Mouse (Mus musculus): ENCODE measurements at regions not wholly inside any gene's neighbourhood (a gene's known extent, or its start where the extent isn't known, plus 50 kb on each side); places are given as distances from the start of the nearest gene placed in this dataset.

- ATAC-seq (ENCODE audit: low TSS enrichment): no peak
Measured at GRCm38 (mm10) chr12:11518379-11518778, 62.5 kb downstream of the Rad51ap2 start.

GRCm38 (mm10) chr12:11562891-11563290 lies 107.0 kb downstream of the Rad51ap2 start:
- no peak for ATAC-seq (ENCODE audit: low TSS enrichment)

GRCm38 (mm10) chr12:11570160-11570559 lies 114.3 kb downstream of the Rad51ap2 start:
- ATAC-seq (ENCODE audit: low TSS enrichment): no peak

GRCm38 (mm10) chr12:11603946-11604345 lies 148.1 kb downstream of the Rad51ap2 start:
- ATAC-seq (ENCODE audit: low TSS enrichment): peak; percentile 97

GRCm38 (mm10) chr12:11608733-11609132 lies 152.9 kb downstream of the Rad51ap2 start:
- ATAC-seq (ENCODE audit: low TSS enrichment): no peak

GRCm38 (mm10) chr12:11611656-11612055 lies 155.8 kb downstream of the Rad51ap2 start:
- ATAC-seq (ENCODE audit: low TSS enrichment): peak; percentile 99

GRCm38 (mm10) chr12:11615237-11615636 lies 159.4 kb downstream of the Rad51ap2 start:
- ATAC-seq (ENCODE audit: low TSS enrichment): no peak

GRCm38 (mm10) chr12:11623561-11623960 lies 167.7 kb downstream of the Rad51ap2 start:
- ATAC-seq (ENCODE audit: low TSS enrichment): no peak

GRCm38 (mm10) chr12:11630178-11630577 lies 174.3 kb downstream of the Rad51ap2 start:
- ATAC-seq (ENCODE audit: low TSS enrichment): no peak

- ATAC-seq (ENCODE audit: low TSS enrichment): no peak; the same call in 1 of the 2 replicates
Measured at GRCm38 (mm10) chr12:11631790-11632189, 175.9 kb downstream of the Rad51ap2 start.

GRCm38 (mm10) chr12:11673281-11673680 lies 217.4 kb downstream of the Rad51ap2 start:
- ATAC-seq (ENCODE audit: low TSS enrichment): peak; percentile 98

- peak; percentile 76; the same call in 1 of the 2 replicates for ATAC-seq (ENCODE audit: low TSS enrichment)
Measured at GRCm38 (mm10) chr12:11694797-11695196, 238.9 kb downstream of the Rad51ap2 start.

- no peak for ATAC-seq (ENCODE audit: low TSS enrichment)
Measured at GRCm38 (mm10) chr12:11708879-11709602, 253.2 kb downstream of the Rad51ap2 start.

GRCm38 (mm10) chr12:11717633-11718032 lies 261.8 kb downstream of the Rad51ap2 start:
- no peak for ATAC-seq (ENCODE audit: low TSS enrichment)

GRCm38 (mm10) chr12:11751471-11751870 lies 295.6 kb downstream of the Rad51ap2 start:
- peak; percentile 96 for ATAC-seq (ENCODE audit: low TSS enrichment)

- no peak for ATAC-seq (ENCODE audit: low TSS enrichment)
Measured at GRCm38 (mm10) chr12:11754184-11754907, 298.5 kb downstream of the Rad51ap2 start.

GRCm38 (mm10) chr12:11802326-11802725 lies 346.4 kb downstream of the Rad51ap2 start:
- peak; percentile 77 for ATAC-seq (ENCODE audit: low TSS enrichment)

- 0 out of 2 replicates have a peak, but pooled peaks have one; percentile 65 for ATAC-seq (ENCODE audit: low TSS enrichment)
Measured at GRCm38 (mm10) chr12:11803162-11803561, 347.3 kb downstream of the Rad51ap2 start.

GRCm38 (mm10) chr12:11829701-11830100 lies 373.8 kb downstream of the Rad51ap2 start:
- ATAC-seq (ENCODE audit: low TSS enrichment): no peak

GRCm38 (mm10) chr12:11831292-11831691 lies 375.4 kb downstream of the Rad51ap2 start:
- ATAC-seq (ENCODE audit: low TSS enrichment): peak; percentile 77

- ATAC-seq (ENCODE audit: low TSS enrichment): peak; percentile 99
Measured at GRCm38 (mm10) chr12:11837819-11838472, 382.1 kb downstream of the Rad51ap2 start.

- no peak for ATAC-seq (ENCODE audit: low TSS enrichment)
Measured at GRCm38 (mm10) chr12:11851034-11851433, 395.2 kb downstream of the Rad51ap2 start.

Measured in frontal cortex, adult (tissue).